Mouse (Mus musculus) E14TG2a.4 (cell line): Measurements from ENCODE around the gene Slc35e4.

Experiments
- CTCF ChIP-seq: conservative IDR thresholded peaks from 2 replicates; pipeline ENCODE4 v1.5.1; 2014; ENCODE audit warnings: low read length
- NANOG ChIP-seq: IDR thresholded peaks from 2 replicates; pipeline ENCODE4 v1.6.1; 2014; ENCODE audit warnings: borderline replicate concordance, low read length, mixed read lengths
- POU5F1 ChIP-seq: IDR thresholded peaks from 2 replicates; pipeline ENCODE4 v1.6.1; 2014; ENCODE audit warnings: low read length, borderline replicate concordance

DNA sequence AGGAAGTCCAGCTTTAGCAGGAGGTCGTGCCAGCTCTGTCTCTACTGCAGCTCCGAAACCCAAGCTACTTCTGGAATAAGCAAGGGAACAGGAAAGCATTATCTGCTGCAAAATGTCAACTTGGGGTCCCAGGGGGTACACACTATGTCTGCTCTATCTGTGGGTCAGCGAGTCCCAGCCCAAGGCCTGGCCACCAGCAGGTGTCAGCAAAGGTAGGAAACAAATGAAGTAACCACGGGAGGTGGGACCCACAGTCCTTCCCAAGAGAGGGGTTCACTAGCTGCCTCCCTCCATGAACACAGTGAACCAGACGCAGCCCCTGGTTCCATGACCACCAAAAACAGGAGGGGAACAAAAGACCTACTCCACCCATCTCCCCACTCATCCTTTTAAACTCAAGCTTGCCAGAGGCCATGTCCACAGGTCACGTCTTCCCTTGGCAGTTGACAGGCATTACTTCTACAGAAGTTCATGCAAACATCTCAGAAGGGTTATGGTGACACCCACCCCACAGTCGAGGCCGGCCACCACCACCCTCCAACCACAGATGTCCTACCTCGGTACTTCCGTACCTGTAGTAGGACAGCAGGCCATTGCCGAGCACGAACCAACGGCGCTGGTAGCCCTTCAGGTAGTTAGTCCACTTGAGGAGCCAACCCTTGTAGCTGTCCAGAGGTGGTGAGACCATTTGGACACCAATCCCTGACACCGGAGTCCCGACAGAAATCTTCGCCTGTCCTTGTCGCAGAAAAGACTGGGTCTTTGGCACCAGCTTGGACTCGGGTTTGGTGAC is 51.6 kb downstream of the Slc35e4 start:
- TF ChIP-seq CTCF (no peak), POU5F1 (no peak), NANOG (no peak)
